Mouse (Mus musculus): ENCODE data around the gene Gm5426. TPM values are rescaled to one million over a fixed set of nuclear protein-coding genes. Genes with fewer than 3 reads are reported as not detected.
A peak's percentile ranks its signal among the peaks of the same experiment; 100 is the strongest.
"Not testable (repeated sequence)": the region's sequence is repeated elsewhere in the genome, so short reads cannot be mapped to it uniquely, and the experiment has no call there.

Gene Gm5426
- total RNA-seq, 4 experiments from 2014 or later, result not detected

GRCm38 (mm10) chr10:96139274-96139673, 2.9 kb downstream of the Gm5426 start:
- not testable (repeated sequence) for DNase-seq

- no peak for DNase-seq
Observed at GRCm38 (mm10) chr10:96146578-96146977, 10.2 kb downstream of the Gm5426 start.

- peak; percentile 40 for DNase-seq
Observed at GRCm38 (mm10) chr10:96148250-96148699, 11.9 kb downstream of the Gm5426 start.

- no peak for DNase-seq
Observed at GRCm38 (mm10) chr10:96150401-96151116, 14.2 kb downstream of the Gm5426 start.

GRCm38 (mm10) chr10:96153315-96153714, 16.9 kb downstream of the Gm5426 start:
- DNase-seq, result no peak

GRCm38 (mm10) chr10:96162975-96163706, 26.7 kb downstream of the Gm5426 start:
- peak; percentile 13 for DNase-seq

GRCm38 (mm10) chr10:96163791-96164190, 27.4 kb downstream of the Gm5426 start:
- DNase-seq, result no peak

GRCm38 (mm10) chr10:96165260-96165659, 28.9 kb downstream of the Gm5426 start:
- no peak for DNase-seq

GRCm38 (mm10) chr10:96168998-96169397, 32.6 kb downstream of the Gm5426 start:
- no peak for DNase-seq

GRCm38 (mm10) chr10:96171546-96171945, 35.1 kb downstream of the Gm5426 start:
- no peak for DNase-seq

GRCm38 (mm10) chr10:96172964-96173363, 36.6 kb downstream of the Gm5426 start:
- DNase-seq, result no peak

- DNase-seq, result no peak
Observed at GRCm38 (mm10) chr10:96173771-96174170, 37.4 kb downstream of the Gm5426 start.

- DNase-seq, result no peak
Observed at GRCm38 (mm10) chr10:96176916-96177315, 40.5 kb downstream of the Gm5426 start.

- DNase-seq, result no peak
Observed at GRCm38 (mm10) chr10:96180554-96181397, 44.4 kb downstream of the Gm5426 start.

- DNase-seq, result no peak
Observed at GRCm38 (mm10) chr10:96181398-96181790, 45.0 kb downstream of the Gm5426 start.

GRCm38 (mm10) chr10:96181883-96182628, 45.7 kb downstream of the Gm5426 start:
- DNase-seq, result no peak

- no peak for DNase-seq
Observed at GRCm38 (mm10) chr10:96185026-96185425, 48.6 kb downstream of the Gm5426 start.

- no peak for DNase-seq
Observed at GRCm38 (mm10) chr10:96185601-96186000, 49.2 kb downstream of the Gm5426 start.

Measured in adrenal gland, adult 8-10 months (tissue).